31 mouse cellular contexts compared by ENCODE assay signal in genomic region chr6:30586886-30587442, GRCm38 (mm10). TPM values are rescaled to one million over a fixed set of nuclear protein-coding genes. Genes with fewer than 3 reads are reported as not detected.
A peak's percentile ranks its signal among the peaks of the same experiment; 100 is the strongest.
DNase-seq lines count a peak whose midpoint lies in the region; ATAC-seq and TF ChIP-seq lines count a peak whose summit lies in the region.
"Had no signal": no experiment of that assay in that cellular context is flagged by ENCODE, and none has a peak within 500 bp of the region (broad histone marks: within the 10 kb centered on the region; RNA-seq: fewer than 3 reads in every experiment).

No protein-coding gene starts in this region.

- 0 out of 2 replicates have a peak, but pooled peaks have one; percentile 6 for ATAC-seq in hindbrain, embryonic 15.5 days (ENCODE audit: low FRiP score, low read depth)
- ATAC-seq in hindbrain, embryonic 14.5 days (ENCODE audit: low FRiP score), result no peak
- ATAC-seq: inflammation-experienced regulatory T-cells, adult 6 months; liver, embryonic 12.5 days; Patski had no signal

- no peak overlapping the region for H3K27ac ChIP-seq in hindbrain, embryonic 15.5 days (replicated peaks)
- no peak overlapping the region for H3K27ac ChIP-seq in hindbrain, embryonic 14.5 days
- peak overlapping the region; percentile 27; the same call in 1 of the 2 replicates for H3K27ac ChIP-seq in bone marrow, adult 2 months (ENCODE audit: control insufficient read depth, insufficient read depth, low read depth, low read length, poor library complexity)
- peak overlapping the region; percentile 61 for H3K27ac ChIP-seq in limb, embryonic 10.5 days
- H3K27ac ChIP-seq: kidney, embryonic 15.5 days; liver, embryonic 12.5 days; macrophage; midbrain, embryonic 12.5 days; neural tube, embryonic 12.5 days; stomach, embryonic 15.5 days had no signal

- no peaks in the 10 kb centered on the region for H3K36me3 ChIP-seq in hindbrain, embryonic 15.5 days
- no peaks in the 10 kb centered on the region for H3K36me3 ChIP-seq in hindbrain, embryonic 14.5 days (replicated peaks; ENCODE audit: control insufficient read depth, insufficient read depth)
- H3K36me3 ChIP-seq in limb, embryonic 10.5 days, result no peaks in the 10 kb centered on the region
- H3K36me3 ChIP-seq: heart, embryonic 12.5 days; kidney, embryonic 15.5 days; liver, embryonic 12.5 days; midbrain, embryonic 12.5 days; neural tube, embryonic 12.5 days; stomach, embryonic 15.5 days had no signal

- no peak overlapping the region for H3K9ac ChIP-seq in hindbrain, embryonic 15.5 days
- no peak overlapping the region for H3K9ac ChIP-seq in hindbrain, embryonic 14.5 days
- H3K9ac ChIP-seq: heart, embryonic 12.5 days; kidney, embryonic 15.5 days; liver, embryonic 12.5 days; lung, embryonic 14.5 days; midbrain, embryonic 12.5 days; neural tube, embryonic 12.5 days; stomach, embryonic 15.5 days had no signal

- no peak for TF ChIP-seq POLR2A in bone marrow, adult 2 months (IDR thresholded peaks at IDR 0.05; ENCODE audit: borderline replicate concordance, control insufficient read depth, low read depth, low read length)

- WGBS in hindbrain, embryonic 15.5 days, result 62% methylated on average over 7 of the region's 7 CpGs
- WGBS in hindbrain, embryonic 14.5 days, result 68% methylated on average over 7 of the region's 7 CpGs
- 43% methylated on average over 7 of the region's 7 CpGs for WGBS in bone marrow, adult 2 months
- WGBS in limb, embryonic 10.5 days, result 69% methylated on average over 7 of the region's 7 CpGs

- H3K27me3 ChIP-seq in hindbrain, embryonic 15.5 days, result no peaks in the 10 kb centered on the region
- H3K27me3 ChIP-seq in hindbrain, embryonic 14.5 days (ENCODE audit: control insufficient read depth, insufficient read depth, low read length), result no peaks in the 10 kb centered on the region
- H3K27me3 ChIP-seq in limb, embryonic 10.5 days (ENCODE audit: low read depth, poor library complexity, severe bottlenecking), result no peaks in the 10 kb centered on the region
- H3K27me3 ChIP-seq: heart, embryonic 12.5 days; kidney, embryonic 15.5 days; midbrain, embryonic 12.5 days; neural tube, embryonic 12.5 days; Patski; stomach, embryonic 15.5 days had no signal

- no peak for TF ChIP-seq CTCF in bone marrow, adult 2 months (IDR thresholded peaks at IDR 0.05; ENCODE audit: control insufficient read depth, insufficient read depth, low read length)

- H3K4me3 ChIP-seq in hindbrain, embryonic 15.5 days, result no peak overlapping the region
- H3K4me3 ChIP-seq in hindbrain, embryonic 14.5 days (replicated peaks; ENCODE audit: low read length), result no peak overlapping the region
- H3K4me3 ChIP-seq in bone marrow, adult 2 months (replicated peaks; ENCODE audit: control insufficient read depth, low read depth, low read length), result no peak overlapping the region
- H3K4me3 ChIP-seq in limb, embryonic 10.5 days, result no peak overlapping the region
- H3K4me3 ChIP-seq: heart, embryonic 12.5 days; kidney, embryonic 15.5 days; liver, embryonic 12.5 days; midbrain, embryonic 12.5 days; neural tube, embryonic 12.5 days; stomach, embryonic 15.5 days had no signal

- no peaks in the 10 kb centered on the region for H3K9me3 ChIP-seq in hindbrain, embryonic 15.5 days
- H3K9me3 ChIP-seq in hindbrain, embryonic 14.5 days (ENCODE audit: control insufficient read depth, low read length), result no peaks in the 10 kb centered on the region
- H3K9me3 ChIP-seq in limb, embryonic 10.5 days (replicated peaks), result no peaks in the 10 kb centered on the region
- H3K9me3 ChIP-seq: kidney, embryonic 15.5 days; liver, embryonic 12.5 days; midbrain, embryonic 12.5 days; neural tube, embryonic 12.5 days; stomach, embryonic 15.5 days had no signal

- H3K4me1 ChIP-seq in hindbrain, embryonic 15.5 days (replicated peaks), result no peaks in the 10 kb centered on the region; the same call in 1 of the 2 replicates
- peaks cover 8% of the 10 kb centered on the region; the same call in 1 of the 2 replicates for H3K4me1 ChIP-seq in hindbrain, embryonic 14.5 days (replicated peaks; ENCODE audit: control insufficient read depth, insufficient read depth, low read length)
- H3K4me1 ChIP-seq in bone marrow, adult 2 months (ENCODE audit: control insufficient read depth, insufficient read depth, low read length), result peaks cover 3% of the 10 kb centered on the region
- peaks cover 43% of the 10 kb centered on the region for H3K4me1 ChIP-seq in limb, embryonic 10.5 days
- H3K4me1 ChIP-seq: liver, embryonic 12.5 days; stomach, embryonic 15.5 days had no signal

- no peak overlapping the region for H3K4me2 ChIP-seq in hindbrain, embryonic 15.5 days
- H3K4me2 ChIP-seq in hindbrain, embryonic 14.5 days (replicated peaks), result no peak overlapping the region
- H3K4me2 ChIP-seq: heart, embryonic 12.5 days; kidney, embryonic 15.5 days; liver, embryonic 12.5 days; lung, embryonic 14.5 days; midbrain, embryonic 12.5 days; neural tube, embryonic 12.5 days; stomach, embryonic 15.5 days had no signal

- DNase-seq in hindbrain, embryonic 14.5 days (ENCODE audit: low spot score), result no peak
- DNase-seq in R1 (ENCODE audit: low read depth, low spot score), result peak; percentile 15
- no peak for DNase-seq in limb, embryonic 10.5 days (ENCODE audit: low spot score)
- no peak for DNase-seq in gastrocnemius, postnatal 4 days (ENCODE audit: low spot score in 2 of 2)
- DNase-seq in spleen, postnatal 36 days (ENCODE audit: low spot score in 2 of 2), result no peak
- no peak for DNase-seq in layer of hippocampus, adult 18-20 months (ENCODE audit: low spot score in 2 of 2)
- DNase-seq: adrenal gland, postnatal 36 days; cerebellum, adult 9-11 months; gastrocnemius, postnatal 25 days; heart, postnatal 36 days; kidney, postnatal 4 days; lung, embryonic 14.5 days; right cerebral cortex, postnatal 25 days; thymus, adult 2 months had no signal

RNA-seq across cellular contexts. Expression of gene Cpa4, which starts 18.8 kb away (rescaled TPM):
- polyA plus RNA-seq in hindbrain, embryonic 15.5 days (2015; fragmentation: Nextera tagmentation; extraction: Ambion mirVana), result 0.52 and 0.96 TPM in 2 replicates
- 1.2 TPM in 2 replicates for polyA plus RNA-seq in hindbrain, embryonic 14.5 days (2014; fragmentation: Nextera tagmentation; extraction: Ambion mirVana)
- polyA plus RNA-seq in bone marrow, adult 2 months (2011; ENCODE audit: insufficient read depth, insufficient read length, low replicate concordance, missing spikeins), result not detected in 2 replicates
- polyA plus RNA-seq in limb, embryonic 10.5 days (2016; fragmentation: Nextera tagmentation; extraction: Ambion mirVana), result 1.1 and 1.4 TPM in 2 replicates
- total RNA-seq in gastrocnemius, postnatal 4 days (2021), result 1 to 10 TPM; 1.7 to 2.0 TPM
- total RNA-seq in layer of hippocampus, adult 18-20 months (2021), result not detected
- total RNA-seq: ES-E14; gastrocnemius, postnatal 25 days; heart, postnatal 36 days; layer of hippocampus, postnatal 10 days; monocyte, adult 5-6 weeks had no signal
- polyA plus RNA-seq: inflammation-experienced regulatory T-cells, adult 6 months; macrophage; Patski; spleen, adult 2 months had no signal

RNA-seq across cellular contexts. Expression of gene Cpa5, which starts 23.8 kb away (rescaled TPM):
- not detected in 2 replicates for polyA plus RNA-seq in hindbrain, embryonic 15.5 days (2015; fragmentation: Nextera tagmentation; extraction: Ambion mirVana)
- 0.16 and 0.17 TPM in 2 replicates for polyA plus RNA-seq in hindbrain, embryonic 14.5 days (2014; fragmentation: Nextera tagmentation; extraction: Ambion mirVana)
- polyA plus RNA-seq in bone marrow, adult 2 months (2011; ENCODE audit: insufficient read depth, insufficient read length, low replicate concordance, missing spikeins), result not detected in 2 replicates
- polyA plus RNA-seq in limb, embryonic 10.5 days (2016; fragmentation: Nextera tagmentation; extraction: Ambion mirVana), result 0.23 and 0.35 TPM in 2 replicates
- total RNA-seq in gastrocnemius, postnatal 4 days (2021), result 1 to 10 TPM; 1.6 to 1.9 TPM
- total RNA-seq in layer of hippocampus, adult 18-20 months (2021), result not detected
- total RNA-seq: adrenal gland, postnatal 36 days; ES-E14; gastrocnemius, postnatal 25 days; heart, postnatal 36 days; layer of hippocampus, postnatal 10 days; left cerebral cortex, adult 8-10 months; monocyte, adult 5-6 weeks had no signal
- polyA plus RNA-seq: inflammation-experienced regulatory T-cells, adult 6 months; liver, embryonic 12.5 days; lung, embryonic 14.5 days; macrophage; neural tube, embryonic 12.5 days; spleen, adult 2 months; thymus, adult 2 months had no signal

RNA-seq across cellular contexts. Expression of gene Cpa2, which starts 45.6 kb away (rescaled TPM):
- polyA plus RNA-seq in hindbrain, embryonic 15.5 days (2015; fragmentation: Nextera tagmentation; extraction: Ambion mirVana), result 7.3 and 8.5 TPM in 2 replicates
- polyA plus RNA-seq in hindbrain, embryonic 14.5 days (2014; fragmentation: Nextera tagmentation; extraction: Ambion mirVana), result 7.1 and 8.4 TPM in 2 replicates
- not detected in 2 replicates for polyA plus RNA-seq in bone marrow, adult 2 months (2011; ENCODE audit: insufficient read depth, insufficient read length, low replicate concordance, missing spikeins)
- 109 and 110 TPM in 2 replicates for polyA plus RNA-seq in limb, embryonic 10.5 days (2016; fragmentation: Nextera tagmentation; extraction: Ambion mirVana)
- 1 to 10 TPM; 4.2 to 4.4 TPM for total RNA-seq in gastrocnemius, postnatal 4 days (2021)
- under 1 TPM; 0.56 to 0.87 TPM for total RNA-seq in layer of hippocampus, adult 18-20 months (2021)
- total RNA-seq: gastrocnemius, postnatal 25 days; heart, postnatal 36 days; monocyte, adult 5-6 weeks had no signal
- polyA plus RNA-seq: Patski; thymus, adult 2 months had no signal

RNA-seq across cellular contexts. Expression of gene Cpa1, which starts 52.1 kb away (rescaled TPM):
- 0.73 and 1.0 TPM in 2 replicates for polyA plus RNA-seq in hindbrain, embryonic 15.5 days (2015; fragmentation: Nextera tagmentation; extraction: Ambion mirVana)
- polyA plus RNA-seq in hindbrain, embryonic 14.5 days (2014; fragmentation: Nextera tagmentation; extraction: Ambion mirVana), result 0.78 and 0.96 TPM in 2 replicates
- not detected in 2 replicates for polyA plus RNA-seq in bone marrow, adult 2 months (2011; ENCODE audit: insufficient read depth, insufficient read length, low replicate concordance, missing spikeins)
- 0.38 TPM in 2 replicates for polyA plus RNA-seq in limb, embryonic 10.5 days (2016; fragmentation: Nextera tagmentation; extraction: Ambion mirVana)
- under 1 TPM; 0.44 to 0.64 TPM for total RNA-seq in gastrocnemius, postnatal 4 days (2021)
- total RNA-seq in layer of hippocampus, adult 18-20 months (2021), result not detected
- total RNA-seq: adrenal gland, postnatal 36 days; ES-E14; gastrocnemius, postnatal 25 days; layer of hippocampus, postnatal 10 days; left cerebral cortex, adult 8-10 months; monocyte, adult 5-6 weeks had no signal
- polyA plus RNA-seq: cortical plate, adult 2 months; inflammation-experienced regulatory T-cells, adult 6 months; macrophage; Patski; thymus, adult 2 months had no signal

Comparison
In these comparisons a context has a peak if more than half of its experiments do, and no peak if none do; other contexts are left out.
1. H3K27ac ChIP-seq: peak in bone marrow, adult 2 months (single experiment) and limb, embryonic 10.5 days (single experiment); none in hindbrain, embryonic 15.5 days (single experiment) and hindbrain, embryonic 14.5 days (single experiment).
2. RNA of gene Cpa2, which starts 45.6 kb away (polyA plus RNA-seq): 109 to 110 TPM in limb, embryonic 10.5 days; 7.3 to 8.5 TPM in hindbrain, embryonic 15.5 days, 7.1 to 8.4 TPM in hindbrain, embryonic 14.5 days and not detected in bone marrow, adult 2 months; every median in the first group is over 10 times any median in the second.